Mouse (Mus musculus): Measurements from ENCODE around the gene Mfsd10. TPM values are rescaled to one million over a fixed set of nuclear protein-coding genes. Genes with fewer than 3 reads are reported as not detected.

Mfsd10 gene
- polyA plus RNA-seq, 1 experiment from 2014 or later: 148 TPM

- H3K9me3 ChIP-seq (ENCODE audit: control insufficient read depth, low read length): no peaks in the 10 kb centered on the region
- H3K4me2 ChIP-seq (ENCODE audit: low read depth, low read length): no peak overlapping the region
- no peak overlapping the region for H3K9ac ChIP-seq (ENCODE audit: low read length)
- H3K27ac ChIP-seq (ENCODE audit: low read length): no peak overlapping the region
- peaks cover 5% of the 10 kb centered on the region; the same call in 1 of the 2 replicates for H3K36me3 ChIP-seq (ENCODE audit: control insufficient read depth, insufficient read depth, low read length)
- 46% methylated on average over 5 of the region's 5 CpGs for WGBS
- no peak for ATAC-seq (ENCODE audit: low read depth)
- peaks cover 3% of the 10 kb centered on the region; the same call in 1 of the 2 replicates for H3K4me1 ChIP-seq (replicated peaks; ENCODE audit: control insufficient read depth, insufficient read depth, low read length)
- H3K4me3 ChIP-seq (ENCODE audit: low read length): no peak overlapping the region
- no peaks in the 10 kb centered on the region for H3K27me3 ChIP-seq (ENCODE audit: control insufficient read depth, insufficient read depth, low read depth, low read length)
Measured at GRCm38 (mm10) chr5:34590059-34590458, 47.0 kb downstream of the Mfsd10 start.

- H3K36me3 ChIP-seq (ENCODE audit: control insufficient read depth, insufficient read depth, low read length): peaks cover 5% of the 10 kb centered on the region; the same call in 1 of the 2 replicates
- H3K27me3 ChIP-seq (ENCODE audit: control insufficient read depth, insufficient read depth, low read depth, low read length): no peaks in the 10 kb centered on the region
- H3K4me1 ChIP-seq (replicated peaks; ENCODE audit: control insufficient read depth, insufficient read depth, low read length): peaks cover 3% of the 10 kb centered on the region; the same call in 1 of the 2 replicates
- no peak for ATAC-seq (ENCODE audit: low read depth)
- no peak overlapping the region for H3K4me3 ChIP-seq (ENCODE audit: low read length)
- H3K9ac ChIP-seq (ENCODE audit: low read length): no peak overlapping the region
- no peak overlapping the region for H3K27ac ChIP-seq (ENCODE audit: low read length)
- no peaks in the 10 kb centered on the region for H3K9me3 ChIP-seq (ENCODE audit: control insufficient read depth, low read length)
- H3K4me2 ChIP-seq (ENCODE audit: low read depth, low read length): no peak overlapping the region
- 86% methylated on average over 5 of the region's 5 CpGs for WGBS
Measured at GRCm38 (mm10) chr5:34587881-34588280, 49.1 kb downstream of the Mfsd10 start.

- 68% methylated on average over 5 of the region's 5 CpGs for WGBS
- Histone ChIP-seq H3K4me2 (ENCODE audit: low read depth, low read length) (no peak overlapping the region), H3K27me3 (ENCODE audit: control insufficient read depth, insufficient read depth, low read depth, low read length) (no peaks in the 10 kb centered on the region), H3K9ac (ENCODE audit: low read length) (no peak overlapping the region), H3K4me1 (replicated peaks; ENCODE audit: control insufficient read depth, insufficient read depth, low read length) (peaks cover 2% of the 10 kb centered on the region), H3K9me3 (ENCODE audit: control insufficient read depth, low read length) (no peaks in the 10 kb centered on the region), H3K27ac (ENCODE audit: low read length) (no peak overlapping the region), H3K36me3 (ENCODE audit: control insufficient read depth, insufficient read depth, low read length) (0 out of 2 replicates have a peak, but pooled peaks cover 3% of the 10 kb centered on the region), H3K4me3 (ENCODE audit: low read length) (no peak overlapping the region)
- no peak for ATAC-seq (ENCODE audit: low read depth)
Measured at GRCm38 (mm10) chr5:34585216-34585615, 51.8 kb downstream of the Mfsd10 start.

Other genes with a start within 250 kb of the Mfsd10 start
- 23.4 and 27.3 TPM in 2 replicates for gene Tnip2, start 123.2 kb downstream of the Mfsd10 start, polyA plus RNA-seq (2015; fragmentation: Nextera tagmentation; extraction: Ambion mirVana)
- 5.9 and 11.0 TPM in 2 replicates for gene Sh3bp2, start 111.4 kb downstream of the Mfsd10 start, polyA plus RNA-seq (2015; fragmentation: Nextera tagmentation; extraction: Ambion mirVana)
- gene Add1, start 63.5 kb downstream of the Mfsd10 start, polyA plus RNA-seq (2015; fragmentation: Nextera tagmentation; extraction: Ambion mirVana): 201 and 210 TPM in 2 replicates
- 17.0 and 21.5 TPM in 2 replicates for gene Nop14, start 22.9 kb upstream of the Mfsd10 start, polyA plus RNA-seq (2015; fragmentation: Nextera tagmentation; extraction: Ambion mirVana)
- 2.7 and 3.1 TPM in 2 replicates for gene Grk4, start 23.2 kb upstream of the Mfsd10 start, polyA plus RNA-seq (2015; fragmentation: Nextera tagmentation; extraction: Ambion mirVana)
- 10.1 and 12.5 TPM in 2 replicates for gene Htt, start 124.5 kb upstream of the Mfsd10 start, polyA plus RNA-seq (2015; fragmentation: Nextera tagmentation; extraction: Ambion mirVana)

Measured in lung, embryonic 16.5 days (tissue).